8 mouse cellular contexts compared by ENCODE assay signal in genomic region chr9:63091971-63092528, GRCm38 (mm10). TPM values are rescaled to one million over a fixed set of nuclear protein-coding genes. Genes with fewer than 3 reads are reported as not detected.
DNase-seq lines count a peak whose midpoint lies in the region; ATAC-seq and TF ChIP-seq lines count a peak whose summit lies in the region.

No protein-coding gene starts in this region.

- no peaks in the 10 kb centered on the region for H3K79me2 ChIP-seq in liver, adult 2 months (ENCODE audit: control insufficient read depth, insufficient read depth, low read length)

- peak; percentile 36; the same call in 1 of the 2 replicates for ATAC-seq in cerebellum, adult (ENCODE audit: insufficient number of reproducible peaks, low FRiP score, low TSS enrichment)
- ATAC-seq in forebrain, embryonic 13.5 days = peak; percentile 84
- ATAC-seq in heart, embryonic 14.5 days (ENCODE audit: insufficient number of reproducible peaks, insufficient read depth, low FRiP score, low read depth) = peak; percentile 63
- peak; percentile 73 for ATAC-seq in midbrain, postnatal 0 days (ENCODE audit: low FRiP score)

- peaks cover 30% of the 10 kb centered on the region for H3K4me1 ChIP-seq in forebrain, embryonic 13.5 days
- peaks cover 13 to 29% of the 10 kb centered on the region in 2 experiments for H3K4me1 ChIP-seq in heart, embryonic 14.5 days (ENCODE audit: control insufficient read depth in 2 of 2, insufficient read depth in 2 of 2, low read length in 2 of 2)
- H3K4me1 ChIP-seq in liver, adult 2 months (ENCODE audit: control insufficient read depth, insufficient read depth, low read length) = peaks cover 19% of the 10 kb centered on the region
- peaks cover 10% of the 10 kb centered on the region; the same call in 1 of the 2 replicates for H3K4me1 ChIP-seq in midbrain, postnatal 0 days (ENCODE audit: insufficient read depth, low read length)
- peaks cover 15% of the 10 kb centered on the region for H3K4me1 ChIP-seq in testis, adult 2 months (ENCODE audit: control insufficient read depth, insufficient read depth, low read length)

- TF ChIP-seq POLR2A in liver, adult 2 months (IDR thresholded peaks at IDR 0.05; ENCODE audit: extremely low read depth, insufficient read depth, low read length) = no peak
- no peak for TF ChIP-seq POLR2A in testis, adult 2 months (IDR thresholded peaks at IDR 0.05; ENCODE audit: control insufficient read depth, low read depth, low read length)

- peak overlapping the region; percentile 51 for H3K9ac ChIP-seq in forebrain, embryonic 13.5 days
- H3K9ac ChIP-seq in heart, embryonic 14.5 days (ENCODE audit: low read length) = peak overlapping the region; percentile 55; the same call in 1 of the 2 replicates
- peak overlapping the region; percentile 59 for H3K9ac ChIP-seq in liver, adult 2 months (ENCODE audit: low read depth, low read length)
- H3K9ac ChIP-seq in midbrain, postnatal 0 days (replicated peaks; ENCODE audit: low read length, poor library complexity, severe bottlenecking) = 0 out of 2 replicates have a peak overlapping the region, but pooled peaks have one; percentile 14

- WGBS in forebrain, embryonic 13.5 days = 2% methylated on average over 13 of the region's 13 CpGs
- 2% methylated on average over 13 of the region's 13 CpGs for WGBS in heart, embryonic 14.5 days
- WGBS in liver, adult 2 months = under 1% methylated on average over 13 of the region's 13 CpGs
- WGBS in midbrain, postnatal 0 days = 4% methylated on average over 13 of the region's 13 CpGs

- no peaks in the 10 kb centered on the region for H3K9me3 ChIP-seq in forebrain, embryonic 13.5 days (replicated peaks)
- no peaks in the 10 kb centered on the region for H3K9me3 ChIP-seq in heart, embryonic 14.5 days (ENCODE audit: control insufficient read depth, low read length)
- H3K9me3 ChIP-seq in midbrain, postnatal 0 days (ENCODE audit: low read length) = no peaks in the 10 kb centered on the region

- DNase-seq in 3134 (ENCODE audit: extremely low read depth, insufficient read length, low spot score) = peak; percentile 72
- DNase-seq in kidney, postnatal 10 days = peak; percentile 86
- DNase-seq in liver, adult 2 months (ENCODE audit: extremely low read depth, low read depth, low spot score) = peak; percentile 55
- DNase-seq in midbrain, postnatal 0 days (ENCODE audit: low spot score) = peak; percentile 90

- H3K36me3 ChIP-seq in forebrain, embryonic 13.5 days (ENCODE audit: poor library complexity, severe bottlenecking) = no peaks in the 10 kb centered on the region
- no peaks in the 10 kb centered on the region for H3K36me3 ChIP-seq in heart, embryonic 14.5 days (ENCODE audit: control insufficient read depth, insufficient read depth, low read length)
- no peaks in the 10 kb centered on the region for H3K36me3 ChIP-seq in liver, adult 2 months (ENCODE audit: control insufficient read depth, insufficient read depth, low read length)
- no peaks in the 10 kb centered on the region for H3K36me3 ChIP-seq in midbrain, postnatal 0 days (ENCODE audit: insufficient read depth, low read length)
- no peaks in the 10 kb centered on the region for H3K36me3 ChIP-seq in testis, adult 2 months (ENCODE audit: control insufficient read depth, insufficient read depth, low read length)

- H3K4me2 ChIP-seq in forebrain, embryonic 13.5 days = peak overlapping the region; percentile 58
- H3K4me2 ChIP-seq in heart, embryonic 14.5 days (ENCODE audit: low read length) = peak overlapping the region; percentile 60
- H3K4me2 ChIP-seq in midbrain, postnatal 0 days (ENCODE audit: low read depth, low read length, poor library complexity, severe bottlenecking) = peak overlapping the region; percentile 46

- H3K27me3 ChIP-seq in forebrain, embryonic 13.5 days = no peaks in the 10 kb centered on the region
- no peaks in the 10 kb centered on the region for H3K27me3 ChIP-seq in heart, embryonic 14.5 days (ENCODE audit: control insufficient read depth, insufficient read depth, low read length)
- no peaks in the 10 kb centered on the region for H3K27me3 ChIP-seq in liver, adult 2 months (ENCODE audit: control insufficient read depth, insufficient read depth, low read length)
- H3K27me3 ChIP-seq in midbrain, postnatal 0 days (ENCODE audit: insufficient read depth, low read length) = no peaks in the 10 kb centered on the region
- no peaks in the 10 kb centered on the region for H3K27me3 ChIP-seq in testis, adult 2 months (ENCODE audit: control insufficient read depth, insufficient read depth, low read length)

- peak overlapping the region; percentile 28 for H3K4me3 ChIP-seq in forebrain, embryonic 13.5 days
- H3K4me3 ChIP-seq in heart, embryonic 14.5 days (ENCODE audit: control insufficient read depth in 1 of 2, insufficient read depth in 1 of 2, low read depth in 1 of 2, low read length in 2 of 2) = peak overlapping the region; percentile 35 to 42
- H3K4me3 ChIP-seq in liver, adult 2 months (ENCODE audit: insufficient read depth, low read depth, low read length) = peak overlapping the region; percentile 62
- H3K4me3 ChIP-seq in midbrain, postnatal 0 days (ENCODE audit: low read depth, low read length) = peak overlapping the region; percentile 15; the same call in 1 of the 2 replicates
- H3K4me3 ChIP-seq in testis, adult 2 months (ENCODE audit: control insufficient read depth, low read depth, low read length) = peak overlapping the region; percentile 34

- TF ChIP-seq CTCF in liver, adult 2 months (IDR thresholded peaks at IDR 0.05; ENCODE audit: low read depth, low read length) = no peak
- no peak for TF ChIP-seq CTCF in midbrain, postnatal 0 days (IDR thresholded peaks at IDR 0.05)
- TF ChIP-seq CTCF in testis, adult 2 months (IDR thresholded peaks at IDR 0.05; ENCODE audit: control insufficient read depth, insufficient read depth, insufficient replicate concordance, low read depth, low read length) = no peak

- H3K27ac ChIP-seq in forebrain, embryonic 13.5 days = peak overlapping the region; percentile 75
- peak overlapping the region; percentile 67 to 83 for H3K27ac ChIP-seq in heart, embryonic 14.5 days (replicated peaks in 1 of 2; ENCODE audit: control insufficient read depth in 1 of 2, insufficient read depth in 1 of 2, low read depth in 2 of 2, low read length in 2 of 2)
- peak overlapping the region; percentile 63 for H3K27ac ChIP-seq in liver, adult 2 months (replicated peaks; ENCODE audit: insufficient read depth, low read depth, low read length)
- peak overlapping the region; percentile 48 for H3K27ac ChIP-seq in midbrain, postnatal 0 days (ENCODE audit: low read depth, low read length)
- peak overlapping the region; percentile 82 for H3K27ac ChIP-seq in testis, adult 2 months (ENCODE audit: control insufficient read depth, insufficient read depth, low read depth, low read length)

RNA-seq across cellular contexts. Expression of gene Skor1, which starts 56.7 kb away (rescaled TPM):
- polyA plus RNA-seq in forebrain, embryonic 13.5 days (2015; fragmentation: Nextera tagmentation; extraction: Ambion mirVana) = 0.28 and 0.55 TPM in 2 replicates
- polyA plus RNA-seq in heart, embryonic 14.5 days (2014; fragmentation: Nextera tagmentation; extraction: Ambion mirVana) = not detected in 2 replicates
- total RNA-seq in liver, adult 2 months (2014; rRNA removed) = not detected in 2 replicates
- polyA plus RNA-seq in liver, adult 2 months (2012; rRNA removed) = not detected in 2 replicates
- total RNA-seq in midbrain, postnatal 0 days (2014; rRNA removed) = 1.2 and 5.5 TPM in 2 replicates
- 0.07 and 0.26 TPM in 2 replicates for polyA plus RNA-seq in midbrain, postnatal 0 days (2015; fragmentation: Nextera tagmentation; extraction: Ambion mirVana)
- polyA plus RNA-seq in testis, adult 2 months (2012; rRNA removed) = 1.2 and 1.6 TPM in 2 replicates

Comparison
In these comparisons a context has a peak if more than half of its experiments do, and no peak if none do; other contexts are left out.
1. Peak in every context shown above with its lines: DNase-seq, ATAC-seq, H3K4me3 ChIP-seq and H3K27ac ChIP-seq.